Mouse (Mus musculus) T-helper 17 cell (primary cell): Measurements from ENCODE around the gene Lrrc18.

Source experiments
- in situ Hi-C, 2 experiments: fragments of 300-600 bp; cut with MboI, MseI; formaldehyde crosslinking; loops; 1 replicate in 1 of 2; 2 replicates in 1 of 2; pipeline ENCODE4 v1.15.1; 2025; ENCODE audit warnings: high pct_unique_total_duplicates in 2 of 2

Gene Lrrc18

GRCm38 (mm10) chr14:32991082-32991481 lies at the start of gene Lrrc18:
Gene Lrrc18, plus strand, starts transcription at chr14:32991382.
- in situ Hi-C loops: no loop called here

DNA sequence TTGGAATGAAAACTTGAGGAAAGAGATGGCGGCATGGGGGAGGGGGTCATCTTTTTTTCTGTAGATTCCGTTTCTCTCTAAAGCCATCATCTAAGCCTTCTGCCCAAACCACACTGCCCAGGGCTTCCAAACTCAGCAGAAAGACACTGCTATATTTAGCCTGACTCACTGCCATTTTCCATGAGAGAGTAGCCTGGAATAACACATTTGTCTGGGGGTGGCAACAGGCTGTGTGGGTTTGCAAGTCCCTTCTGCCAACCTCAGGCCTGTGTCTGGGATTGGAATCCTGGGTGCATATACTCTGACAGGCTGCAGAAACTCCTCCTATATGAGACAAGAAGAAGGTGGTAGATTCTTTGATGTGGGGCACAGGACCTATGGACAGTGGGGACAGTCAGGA lies 43.7 kb upstream of the Lrrc18 start:
- in situ Hi-C loops: loop anchor here in 1 of 2 experiments (10.0 kb wide), 1 partner anchor 503 kb away; no protein-coding TSS in a partner anchor

DNA sequence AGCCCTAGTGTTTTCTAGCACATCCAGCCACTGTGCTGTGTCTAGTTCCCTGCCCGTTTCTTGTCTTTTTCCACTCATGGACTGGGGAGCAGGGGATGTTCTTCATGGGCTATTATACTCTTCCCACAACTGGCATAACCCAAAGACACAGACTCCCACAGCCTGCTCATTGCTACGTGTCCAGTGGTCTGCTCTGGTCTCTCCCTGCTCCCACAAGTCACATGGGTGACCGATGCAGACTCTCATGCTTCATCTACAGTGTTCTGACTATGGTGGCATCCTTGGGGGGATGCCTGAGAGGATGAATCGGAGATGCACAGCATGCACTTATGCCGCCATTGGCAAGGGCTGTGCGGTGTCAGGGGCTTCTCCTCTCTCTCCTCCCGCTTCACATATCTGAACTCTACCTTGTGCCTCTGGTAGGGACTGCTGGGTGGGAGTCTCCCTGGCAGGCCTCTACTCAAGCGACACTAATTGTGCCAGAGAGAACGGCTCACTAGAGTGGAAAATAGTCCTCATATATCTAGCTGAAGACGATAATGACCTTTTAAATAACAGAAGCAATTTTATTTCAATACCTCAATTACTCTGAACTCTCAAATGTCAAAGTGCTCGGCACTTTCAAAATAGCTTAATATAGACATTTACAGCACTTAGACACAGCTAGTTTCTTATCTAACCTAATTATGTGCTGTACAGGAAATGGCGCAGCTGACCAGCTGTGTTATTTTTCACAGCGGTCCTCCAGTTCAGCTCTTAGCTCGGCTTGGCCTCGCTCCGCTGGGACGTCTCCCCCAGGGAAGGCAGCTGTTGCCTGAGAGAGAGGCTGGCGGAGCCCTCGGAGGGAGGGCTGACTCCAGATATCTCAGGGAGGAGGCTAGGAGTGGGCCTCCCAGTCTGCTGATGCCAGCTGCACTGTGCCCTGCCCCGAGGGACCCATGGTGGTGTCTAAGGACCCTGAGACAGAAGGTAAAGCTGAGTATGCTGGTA lies 40.6 kb upstream of the Lrrc18 start:
- in situ Hi-C loops: no loop called here

DNA sequence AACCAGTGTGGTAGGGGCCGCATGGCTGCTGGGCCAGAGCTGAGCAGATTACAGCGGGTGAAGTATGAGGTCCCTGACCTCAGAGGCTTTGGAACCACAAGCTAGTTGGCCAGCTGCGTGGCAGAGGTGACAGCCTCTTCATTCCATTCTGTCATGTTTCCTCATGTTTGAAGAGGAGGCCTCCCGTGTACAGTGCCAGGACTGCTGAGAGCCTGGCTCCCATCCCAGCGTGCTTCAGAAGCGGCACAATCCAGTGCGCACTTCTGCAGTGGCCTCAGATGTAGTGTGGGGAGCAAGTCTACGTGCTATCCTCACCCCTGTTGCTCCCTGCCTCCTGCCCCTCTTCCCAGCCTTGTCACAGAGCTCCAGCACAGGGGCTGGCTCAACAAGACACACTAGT lies 34.7 kb upstream of the Lrrc18 start:
- in situ Hi-C loops: no loop called here

DNA sequence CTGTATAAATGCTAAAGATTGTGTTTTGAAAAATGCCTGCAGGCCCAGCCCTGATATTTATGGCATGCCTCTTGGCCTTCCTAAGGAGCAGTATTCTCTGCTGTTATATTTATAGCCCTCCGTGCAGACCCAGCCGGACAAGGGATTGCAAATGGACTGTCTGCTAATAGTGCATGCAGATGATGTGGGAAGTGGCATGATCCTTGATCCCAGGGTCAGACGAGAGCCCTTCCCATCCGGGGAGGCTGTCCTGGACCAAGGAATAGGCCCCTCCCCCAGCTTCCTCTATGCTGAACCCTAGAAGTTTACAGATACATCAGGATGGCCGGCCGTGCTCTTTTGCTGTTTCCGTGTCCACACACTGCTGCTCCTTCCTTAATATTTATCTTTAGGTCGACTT lies 32.5 kb upstream of the Lrrc18 start:
- in situ Hi-C loops: no loop called here

DNA sequence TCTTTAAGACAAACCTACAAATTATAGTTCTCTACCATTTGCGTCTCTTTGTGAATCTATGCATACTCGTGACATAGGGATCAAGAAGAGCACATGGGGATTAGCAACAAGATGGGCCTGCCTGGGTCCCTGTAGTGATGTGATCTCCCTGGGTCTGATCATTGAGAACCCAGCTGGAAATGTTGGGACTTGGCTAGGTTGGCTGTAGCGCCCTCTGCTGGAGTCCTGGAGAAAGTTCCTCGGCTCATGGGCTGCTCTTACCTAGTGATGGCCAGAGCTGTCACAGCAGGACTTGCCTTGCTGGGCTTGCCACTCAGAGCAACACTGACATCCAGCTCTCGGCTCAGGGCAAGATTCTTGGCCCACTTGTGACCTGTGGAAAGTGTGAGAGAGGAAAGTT lies 30.7 kb upstream of the Lrrc18 start:
- in situ Hi-C loops: loop anchor here (5.0 to 10.0 kb wide), 3 partner anchors 193 to 358 kb away; no protein-coding TSS in a partner anchor

GRCm38 (mm10) chr14:32964742-32965141 lies 26.4 kb upstream of the Lrrc18 start:
- in situ Hi-C loops: loop anchor here (5.0 to 10.0 kb wide), 3 partner anchors 197 to 362 kb away; no protein-coding TSS in a partner anchor

DNA sequence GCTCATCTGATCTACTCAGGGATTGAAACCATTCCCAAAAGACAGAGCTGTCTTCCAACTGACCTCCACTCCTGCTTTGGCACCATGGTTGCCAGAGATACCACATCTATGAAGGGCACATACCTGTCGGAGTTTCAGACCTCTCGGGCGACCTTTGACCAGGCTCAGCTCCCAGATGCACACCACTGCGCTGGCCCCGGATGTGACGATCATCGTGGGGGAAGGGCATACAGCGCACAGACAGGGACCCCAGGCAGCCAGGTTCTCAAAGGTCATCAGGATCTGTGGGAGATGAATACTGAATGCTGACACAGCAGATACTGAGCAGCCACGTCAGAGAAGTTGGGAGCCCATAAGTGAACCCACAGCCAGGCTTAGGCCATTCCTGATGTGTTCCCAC lies 20.5 kb upstream of the Lrrc18 start:
- in situ Hi-C loops: no loop called here

- in situ Hi-C loops: no loop called here
Measured at GRCm38 (mm10) chr14:32984176-32984738, 6.9 kb upstream of the Lrrc18 start.

DNA sequence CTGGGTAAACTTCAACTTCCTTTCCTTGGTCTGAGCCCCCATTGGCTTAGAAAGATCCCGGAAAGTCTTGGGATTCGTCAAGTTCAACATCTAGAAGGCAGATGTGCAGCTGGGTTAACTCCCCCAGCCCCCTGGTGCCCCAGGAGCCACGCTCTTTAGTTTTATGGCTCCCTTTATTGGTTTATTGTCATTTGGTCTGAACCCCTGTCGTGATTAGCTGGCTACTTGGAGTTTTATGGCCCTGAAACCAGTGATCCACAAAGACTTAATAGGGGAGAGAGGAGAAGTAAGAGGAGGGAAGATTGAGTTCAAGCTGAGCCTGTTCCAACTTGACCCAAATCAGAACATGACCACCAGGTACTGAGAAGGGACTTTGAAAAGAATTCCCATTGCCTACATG lies 4.5 kb upstream of the Lrrc18 start:
- in situ Hi-C loops: no loop called here

DNA sequence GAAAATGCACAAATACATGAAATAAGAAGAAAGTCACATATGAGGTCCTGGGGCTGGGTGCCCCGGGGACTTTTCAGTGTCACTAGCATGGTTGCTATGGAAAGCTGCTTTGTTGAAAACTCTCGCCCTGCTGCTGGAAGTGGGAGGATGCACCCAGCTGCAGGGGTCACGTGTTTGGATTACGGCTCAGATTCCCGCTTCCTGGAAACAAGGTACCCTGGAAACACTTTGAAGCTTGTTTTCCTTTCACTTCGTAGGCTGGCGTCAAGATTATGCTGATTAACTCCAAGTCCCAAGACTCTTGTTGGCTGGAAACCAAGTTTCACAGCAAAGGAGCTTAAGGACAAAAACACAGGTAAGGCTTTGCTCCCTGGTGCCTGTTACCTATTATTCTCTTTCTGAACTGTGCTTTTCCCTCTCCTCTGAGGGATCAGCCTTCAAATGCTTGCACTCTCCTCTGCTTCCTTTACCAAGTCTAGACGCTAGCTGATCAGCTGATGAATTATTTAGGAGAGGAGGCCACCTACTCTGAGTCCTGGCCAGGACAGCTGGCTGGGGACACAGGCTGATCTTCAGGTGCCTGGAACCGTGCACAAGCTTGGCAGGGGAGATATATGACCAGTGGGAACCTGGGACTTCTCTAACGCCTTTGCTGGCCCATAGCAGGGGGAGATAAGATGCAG lies 3.9 kb downstream of the Lrrc18 start:
- in situ Hi-C loops: no loop called here

DNA sequence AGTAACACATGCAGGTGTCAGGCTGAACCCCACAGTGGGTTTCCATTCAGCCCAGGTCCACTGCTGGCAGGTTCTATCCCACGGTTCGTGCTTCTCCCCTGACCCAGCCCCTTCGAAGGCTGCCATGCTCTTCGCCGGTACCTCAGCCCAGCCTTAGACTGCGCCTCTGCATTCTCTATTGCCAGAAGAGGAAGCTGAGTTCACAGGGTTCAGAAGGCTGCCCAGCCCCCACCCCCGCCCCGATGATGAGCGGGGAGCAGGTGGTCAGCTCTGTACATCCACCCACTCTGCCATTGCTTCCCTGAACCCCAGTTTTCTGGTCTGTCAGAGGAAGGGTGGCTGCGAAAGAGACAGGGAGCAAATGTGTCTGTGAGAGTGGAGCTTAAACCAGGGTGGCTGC lies 8.3 kb downstream of the Lrrc18 start:
- in situ Hi-C loops: no loop called here

DNA sequence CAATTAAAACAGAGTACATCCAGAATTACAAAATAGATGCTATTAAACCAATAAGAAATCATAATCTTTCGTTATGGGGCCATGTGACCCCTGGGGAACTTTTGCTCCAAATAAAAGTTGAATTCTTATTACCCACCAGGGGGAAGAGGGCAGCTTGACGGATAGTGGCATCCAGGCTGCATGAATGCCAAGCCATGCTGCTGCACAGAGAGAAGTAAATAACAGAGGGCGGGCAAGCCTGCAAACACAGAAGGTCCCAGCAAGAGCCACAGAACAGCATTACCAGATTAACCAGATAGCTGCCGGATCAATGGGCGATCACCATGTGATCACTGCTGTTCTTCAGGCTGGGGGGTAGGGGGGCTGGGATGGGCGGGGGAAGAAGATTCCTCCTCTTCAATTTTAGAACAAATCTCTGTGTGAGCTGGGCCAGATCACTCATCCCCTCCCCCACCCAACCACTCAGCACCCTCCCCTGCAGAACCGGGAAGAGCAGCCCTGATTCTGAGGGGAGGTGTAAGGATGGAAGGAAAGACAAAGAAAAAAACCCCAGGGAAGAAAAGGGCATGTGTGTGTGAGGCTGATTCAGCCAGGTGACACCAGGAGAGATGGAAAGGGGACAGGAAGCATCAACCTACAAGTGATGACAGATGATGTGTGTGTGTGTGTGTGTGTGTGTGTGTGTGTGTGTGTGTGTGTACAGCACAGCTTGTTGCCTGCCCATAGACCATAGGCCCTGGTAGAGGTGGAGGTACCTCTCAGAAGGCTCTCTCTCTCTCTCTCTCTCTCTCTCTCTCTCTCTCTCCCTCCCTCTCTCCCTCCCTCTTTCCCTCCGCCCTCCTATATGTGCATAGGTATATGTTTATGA lies 9.2 kb downstream of the Lrrc18 start:
- in situ Hi-C loops: no loop called here

DNA sequence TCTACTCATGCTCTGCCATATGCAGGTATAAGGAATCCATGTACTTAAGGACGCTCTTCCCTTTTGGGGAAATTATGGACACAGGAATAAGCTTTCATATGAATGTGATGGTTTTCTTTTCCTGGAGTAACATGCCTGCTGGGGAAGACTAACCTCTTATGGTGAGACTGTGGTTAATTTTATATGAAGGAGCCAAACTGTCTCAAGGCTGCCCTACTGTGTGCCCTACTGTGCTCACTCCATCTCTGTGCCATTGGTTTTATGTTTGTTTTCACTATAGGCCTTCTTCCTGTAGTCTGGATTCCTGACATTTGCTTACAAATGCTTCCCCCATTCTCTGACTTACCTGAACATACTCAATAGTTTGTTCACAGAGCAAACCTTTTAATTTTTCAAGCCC lies 13.9 kb downstream of the Lrrc18 start:
- in situ Hi-C loops: no loop called here

GRCm38 (mm10) chr14:33007638-33008037 lies 16.5 kb downstream of the Lrrc18 start:
- in situ Hi-C loops: no loop called here

DNA sequence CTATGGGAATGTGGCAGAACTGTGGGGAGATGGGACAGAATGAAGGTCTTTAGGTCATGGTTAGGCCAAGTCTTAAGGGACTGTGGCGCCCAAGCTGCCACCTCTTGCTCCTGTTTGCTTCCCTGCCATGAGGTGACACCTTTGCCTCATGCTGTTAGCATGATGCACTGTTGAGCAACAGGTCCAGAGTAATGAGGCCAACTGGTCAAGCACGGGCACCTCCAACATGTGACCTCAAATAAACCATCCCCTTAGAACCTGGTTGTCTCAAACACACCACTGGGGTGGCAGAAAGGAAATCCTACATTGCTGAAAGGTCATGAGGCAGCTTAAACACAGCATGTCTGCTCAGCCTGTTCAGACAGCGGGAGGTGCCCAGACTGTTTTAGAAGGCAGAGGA lies 27.9 kb downstream of the Lrrc18 start:
- in situ Hi-C loops: no loop called here

- in situ Hi-C loops: no loop called here
Measured at GRCm38 (mm10) chr14:33019606-33020005, 28.4 kb downstream of the Lrrc18 start.

DNA sequence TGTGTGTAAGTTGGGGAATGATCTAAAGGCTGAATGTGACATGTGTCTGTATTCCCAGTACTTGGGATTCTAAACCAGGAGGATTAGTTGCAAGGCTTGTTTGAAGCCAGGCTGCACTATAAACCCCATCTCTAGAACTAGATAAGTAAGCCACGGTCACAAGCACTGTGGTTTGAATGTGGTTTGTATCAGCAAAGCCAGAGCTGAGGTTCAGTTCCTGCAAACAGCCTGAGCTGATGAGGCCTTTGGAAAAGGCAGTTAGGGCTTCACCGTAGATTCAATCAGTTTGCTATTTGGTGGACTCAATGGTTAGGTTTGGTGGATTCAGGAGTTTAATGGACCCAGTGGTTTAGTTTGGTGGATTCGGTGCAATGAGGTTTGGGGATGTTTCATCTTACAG lies 39.7 kb downstream of the Lrrc18 start:
- in situ Hi-C loops: no loop called here

GRCm38 (mm10) chr14:33033424-33033823 lies 42.2 kb downstream of the Lrrc18 start:
- in situ Hi-C loops: no loop called here

GRCm38 (mm10) chr14:33035386-33035785 lies 44.2 kb downstream of the Lrrc18 start:
- in situ Hi-C loops: no loop called here

DNA sequence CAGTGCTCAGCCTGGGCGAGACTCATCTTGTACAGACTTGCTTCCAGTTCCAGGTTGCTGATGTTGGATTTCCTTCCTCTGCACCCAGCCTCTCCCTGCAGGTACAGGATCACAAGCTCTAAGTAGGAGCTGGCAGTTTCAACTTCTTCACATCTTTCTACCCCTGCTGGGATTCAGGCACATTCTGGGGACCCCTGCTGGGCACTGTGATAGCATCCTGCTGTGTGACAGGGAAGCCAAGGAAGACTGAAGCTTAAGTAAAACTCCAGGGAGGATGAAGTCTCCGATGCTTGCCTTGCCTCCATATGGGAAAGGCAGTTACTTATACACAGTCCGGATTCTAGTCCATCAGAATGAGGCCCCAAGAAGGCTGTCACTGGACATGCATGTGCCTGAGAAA lies 45.6 kb downstream of the Lrrc18 start:
- in situ Hi-C loops: no loop called here
